Mouse (Mus musculus) liver, embryonic 14.5 days (tissue): ENCODE measurements around the gene Hdac4.

Experiments used
- CTCF ChIP-seq: IDR thresholded peaks from 2 replicates; pipeline ENCODE4 v1.5.1; 2016; ENCODE audit warnings: antibody characterized with exemption, low read depth, control low read depth
- EP300 ChIP-seq: IDR thresholded peaks from 2 replicates; pipeline ENCODE4 v1.6.1; 2016; ENCODE audit warnings: antibody characterized with exemption, low read depth

DNA sequence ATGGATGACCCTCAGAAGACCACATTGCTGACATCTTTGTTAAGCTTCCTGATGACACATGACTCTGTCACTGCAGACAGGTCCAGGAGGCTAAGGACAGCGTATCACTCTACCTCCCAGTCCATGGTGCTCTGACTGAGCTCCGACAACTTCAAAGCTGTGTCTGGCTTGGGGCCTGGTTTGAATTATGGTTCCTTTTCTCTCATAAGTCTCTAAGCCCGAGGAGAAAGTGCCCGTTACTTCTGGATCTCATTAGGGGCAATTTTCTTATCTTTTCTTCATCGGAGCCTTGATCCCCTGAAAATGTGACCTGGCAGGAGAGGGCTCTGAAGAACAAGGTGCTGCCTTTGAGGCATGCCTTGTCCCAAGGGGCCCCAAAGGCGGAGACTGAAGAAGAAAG is 242.6 kb downstream of the Hdac4 start:
- no peak for TF ChIP-seq CTCF
- no peak for TF ChIP-seq EP300
